Mouse (Mus musculus): ENCODE results near the gene Tcf25. TPM values are rescaled to one million over a fixed set of nuclear protein-coding genes. Genes with fewer than 3 reads are reported as not detected.
"Not testable (repeated sequence)": the region's sequence is repeated elsewhere in the genome, so short reads cannot be mapped to it uniquely, and the experiment has no call there.

Gene Tcf25
- polyA plus RNA-seq, 1 experiment from 2014 or later = 181 TPM

GRCm38 (mm10) chr8:123410788-123411187 is 37.2 kb downstream of the Tcf25 start:
- H3K9me3 ChIP-seq (replicated peaks; ENCODE audit: control insufficient read depth, low read length) = no peaks in the 10 kb centered on the region
- no peaks in the 10 kb centered on the region for H3K27me3 ChIP-seq (replicated peaks; ENCODE audit: control insufficient read depth, insufficient read depth, low read length)
- peak overlapping the region; percentile 97 for H3K27ac ChIP-seq (ENCODE audit: low read depth, low read length)
- DNase-seq (ENCODE audit: low spot score) (no peak), ATAC-seq (no peak; the same call in 1 of the 2 replicates)
- no peaks in the 10 kb centered on the region for H3K36me3 ChIP-seq (ENCODE audit: control insufficient read depth, insufficient read depth, low read length)
- WGBS = 2% methylated on average over 11 of the region's 11 CpGs
- H3K4me2 ChIP-seq (ENCODE audit: low read length) = peak overlapping the region; percentile 97
- H3K9ac ChIP-seq (ENCODE audit: low read length) = peak overlapping the region; percentile 99
- peak overlapping the region; percentile 87 for H3K4me3 ChIP-seq (ENCODE audit: low read depth, low read length)
- H3K4me1 ChIP-seq (ENCODE audit: control insufficient read depth, insufficient read depth, low read length) = peaks cover 15% of the 10 kb centered on the region

DNA sequence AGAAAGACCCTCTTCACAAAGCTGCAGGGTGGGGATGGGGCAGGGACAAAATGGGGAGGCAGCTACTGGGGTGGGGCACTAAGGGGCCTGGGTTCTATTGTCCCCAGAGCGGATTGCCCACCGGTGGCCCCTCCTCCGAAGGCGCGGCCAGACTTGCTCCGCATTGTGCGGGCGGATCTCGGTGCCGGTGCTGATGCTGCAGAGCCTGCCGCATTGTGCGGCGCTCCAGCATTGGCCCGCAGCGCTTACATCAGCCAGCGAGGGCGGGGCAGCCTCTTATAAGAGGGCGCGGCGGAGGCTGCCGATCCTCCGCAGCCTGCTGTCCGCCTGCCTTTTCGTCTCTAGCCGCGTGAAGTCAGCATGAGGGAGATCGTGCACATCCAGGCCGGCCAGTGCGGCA is 37.7 kb downstream of the Tcf25 start, which contains the start of gene Tubb3:
Gene Tubb3 (plus strand): TSS at position 179 of the 400 bp plus-strand sequence.
- no peaks in the 10 kb centered on the region for H3K27me3 ChIP-seq (replicated peaks; ENCODE audit: control insufficient read depth, insufficient read depth, low read length)
- peak within 1 kb of the TSS; percentile 97 for H3K27ac ChIP-seq (ENCODE audit: low read depth, low read length)
- H3K4me1 ChIP-seq (ENCODE audit: control insufficient read depth, insufficient read depth, low read length) = peaks cover 15% of the 10 kb centered on the region
- H3K9ac ChIP-seq (ENCODE audit: low read length) = peak within 1 kb of the TSS; percentile 99
- H3K4me3 ChIP-seq (ENCODE audit: low read depth, low read length) = peak within 1 kb of the TSS; percentile 87
- WGBS = under 1% methylated on average over 29 of the region's 29 CpGs
- H3K4me2 ChIP-seq (ENCODE audit: low read length) = peak within 1 kb of the TSS; percentile 97
- no peaks in the 10 kb centered on the region for H3K9me3 ChIP-seq (replicated peaks; ENCODE audit: control insufficient read depth, low read length)
- DNase-seq (ENCODE audit: low spot score) (peak; percentile 98), ATAC-seq (peak; percentile 92)
- H3K36me3 ChIP-seq (ENCODE audit: control insufficient read depth, insufficient read depth, low read length) = no peaks in the 10 kb centered on the region

DNA sequence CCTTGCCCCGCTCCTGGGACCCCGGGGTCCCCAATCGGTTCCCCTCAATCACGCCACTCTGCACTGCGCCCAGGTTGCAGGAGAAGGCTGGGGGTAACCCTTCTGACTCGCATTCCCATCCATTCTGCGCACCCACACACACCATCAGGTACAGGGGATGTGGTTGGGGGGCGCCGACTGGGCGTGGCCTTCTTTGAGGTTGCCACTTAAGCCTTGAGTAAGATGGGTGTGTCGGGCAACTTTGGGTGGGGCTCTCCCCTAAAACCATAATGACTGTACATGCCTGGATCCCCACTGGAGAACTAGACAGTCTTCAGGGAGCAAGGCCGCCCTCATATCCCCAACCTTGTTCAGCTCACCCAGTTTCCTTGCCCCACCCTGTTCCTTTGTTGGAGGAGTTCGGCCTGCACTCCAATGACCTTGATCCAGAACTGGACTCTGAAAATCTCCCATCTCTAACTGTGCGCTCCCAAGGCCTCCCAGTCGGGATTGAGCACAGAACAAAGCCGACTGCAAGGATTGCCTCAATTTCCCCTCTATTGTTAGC is 38.3 kb downstream of the Tcf25 start:
- Histone ChIP-seq H3K4me1 (ENCODE audit: control insufficient read depth, insufficient read depth, low read length) (peaks cover 18% of the 10 kb centered on the region), H3K4me2 (ENCODE audit: low read length) (peak overlapping the region; percentile 97), H3K4me3 (ENCODE audit: low read depth, low read length) (peak overlapping the region; percentile 87), H3K27ac (ENCODE audit: low read depth, low read length) (peak overlapping the region; percentile 97), H3K27me3 (replicated peaks; ENCODE audit: control insufficient read depth, insufficient read depth, low read length) (no peaks in the 10 kb centered on the region), H3K9me3 (replicated peaks; ENCODE audit: control insufficient read depth, low read length) (no peaks in the 10 kb centered on the region), H3K36me3 (ENCODE audit: control insufficient read depth, insufficient read depth, low read length) (peaks cover 5% of the 10 kb centered on the region; the same call in 1 of the 2 replicates), H3K9ac (ENCODE audit: low read length) (peak overlapping the region; percentile 99)
- DNase-seq (ENCODE audit: low spot score) = peak; percentile 66
- ATAC-seq = peak; percentile 35
- 1% methylated on average over 16 of the region's 16 CpGs for WGBS

DNA sequence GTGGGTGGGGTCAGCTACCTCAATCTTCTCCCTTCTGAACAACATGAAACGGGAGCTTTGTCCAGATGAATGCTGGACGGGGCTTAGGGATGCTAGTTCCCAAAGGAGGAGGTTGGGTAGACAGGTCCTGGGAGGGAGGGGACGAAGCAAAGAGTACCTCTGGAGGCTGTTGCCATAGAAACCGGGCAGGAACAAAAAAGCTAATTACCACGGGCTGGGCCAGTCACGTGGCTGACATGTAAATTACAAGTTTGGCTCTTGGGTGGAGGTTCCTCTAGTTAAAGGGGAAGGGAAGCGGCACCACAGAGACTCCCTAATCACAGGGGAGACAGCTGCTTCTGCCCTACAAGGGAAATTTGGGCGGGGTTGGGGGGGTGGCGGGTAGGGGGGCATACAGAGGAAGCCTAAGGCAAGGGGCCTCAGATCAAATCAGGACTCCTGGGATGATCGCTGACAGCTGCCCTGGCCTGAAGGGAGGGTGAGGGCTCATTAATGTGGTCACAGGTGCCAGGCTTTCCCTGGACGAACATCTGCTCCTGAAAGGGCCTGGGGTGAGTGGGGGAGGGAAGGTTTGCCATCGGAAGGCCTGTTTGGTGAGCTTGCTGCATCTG is 39.1 kb downstream of the Tcf25 start:
- WGBS = under 1% methylated on average over 12 of the region's 12 CpGs
- H3K9me3 ChIP-seq (replicated peaks; ENCODE audit: control insufficient read depth, low read length) = no peaks in the 10 kb centered on the region
- peak overlapping the region; percentile 87 for H3K4me3 ChIP-seq (ENCODE audit: low read depth, low read length)
- no peaks in the 10 kb centered on the region for H3K27me3 ChIP-seq (replicated peaks; ENCODE audit: control insufficient read depth, insufficient read depth, low read length)
- H3K9ac ChIP-seq (ENCODE audit: low read length) = peak overlapping the region; percentile 99
- peak overlapping the region; percentile 97 for H3K27ac ChIP-seq (ENCODE audit: low read depth, low read length)
- peak; percentile 40 for ATAC-seq
- peak overlapping the region; percentile 97 for H3K4me2 ChIP-seq (ENCODE audit: low read length)
- peaks cover 13% of the 10 kb centered on the region for H3K36me3 ChIP-seq (ENCODE audit: control insufficient read depth, insufficient read depth, low read length)
- peak; percentile 97 for DNase-seq (ENCODE audit: low spot score)
- H3K4me1 ChIP-seq (ENCODE audit: control insufficient read depth, insufficient read depth, low read length) = peaks cover 19% of the 10 kb centered on the region

GRCm38 (mm10) chr8:123414255-123414654 is 40.7 kb downstream of the Tcf25 start:
- Histone ChIP-seq H3K4me1 (ENCODE audit: control insufficient read depth, insufficient read depth, low read length) (peaks cover 19% of the 10 kb centered on the region), H3K36me3 (ENCODE audit: control insufficient read depth, insufficient read depth, low read length) (peaks cover 29% of the 10 kb centered on the region), H3K27me3 (replicated peaks; ENCODE audit: control insufficient read depth, insufficient read depth, low read length) (no peaks in the 10 kb centered on the region), H3K9ac (ENCODE audit: low read length) (peak overlapping the region; percentile 99), H3K4me3 (ENCODE audit: low read depth, low read length) (peak overlapping the region; percentile 87), H3K4me2 (ENCODE audit: low read length) (peak overlapping the region; percentile 97), H3K9me3 (replicated peaks; ENCODE audit: control insufficient read depth, low read length) (no peaks in the 10 kb centered on the region), H3K27ac (ENCODE audit: low read depth, low read length) (peak overlapping the region; percentile 73; the same call in 1 of the 2 replicates)
- WGBS = 17% methylated on average over 9 of the region's 9 CpGs
- DNase-seq (ENCODE audit: low spot score) (no peak), ATAC-seq (no peak)

DNA sequence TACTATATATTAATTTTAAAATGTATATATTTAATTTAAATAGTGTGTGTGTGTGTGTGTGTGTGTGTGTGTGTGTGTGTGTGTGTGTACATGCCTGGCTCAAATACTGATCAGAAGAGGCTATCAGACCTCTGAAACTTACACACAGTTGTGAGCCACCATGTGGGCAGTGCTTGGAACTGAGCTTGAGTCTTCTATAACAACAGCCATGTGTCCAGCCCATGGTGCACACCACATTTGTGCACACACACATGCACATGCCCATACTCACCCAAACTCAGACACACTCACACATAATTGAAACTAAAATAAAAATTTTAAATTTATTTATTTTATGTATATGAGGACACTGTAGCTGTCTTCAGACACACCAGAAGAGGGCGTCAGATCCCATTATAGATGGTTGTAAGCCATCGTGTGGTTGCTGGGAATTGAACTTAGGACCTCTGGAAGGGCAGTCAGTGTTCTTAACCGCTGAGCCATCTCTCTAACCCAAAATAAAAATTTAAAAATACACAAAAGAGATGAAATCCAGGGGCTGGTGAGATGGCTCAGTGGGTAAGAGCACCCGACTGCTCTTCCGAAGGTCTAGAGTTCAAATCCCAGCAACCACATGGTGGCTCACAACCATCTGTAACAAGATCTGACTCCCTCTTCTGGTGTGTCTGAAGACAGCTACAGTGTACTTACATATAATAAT is 41.6 kb downstream of the Tcf25 start:
- H3K27me3 ChIP-seq (replicated peaks; ENCODE audit: control insufficient read depth, insufficient read depth, low read length); DNase-seq (ENCODE audit: low spot score): not testable (repeated sequence)
- H3K4me1 ChIP-seq (ENCODE audit: control insufficient read depth, insufficient read depth, low read length) = peaks cover 10% of the 10 kb centered on the region

DNA sequence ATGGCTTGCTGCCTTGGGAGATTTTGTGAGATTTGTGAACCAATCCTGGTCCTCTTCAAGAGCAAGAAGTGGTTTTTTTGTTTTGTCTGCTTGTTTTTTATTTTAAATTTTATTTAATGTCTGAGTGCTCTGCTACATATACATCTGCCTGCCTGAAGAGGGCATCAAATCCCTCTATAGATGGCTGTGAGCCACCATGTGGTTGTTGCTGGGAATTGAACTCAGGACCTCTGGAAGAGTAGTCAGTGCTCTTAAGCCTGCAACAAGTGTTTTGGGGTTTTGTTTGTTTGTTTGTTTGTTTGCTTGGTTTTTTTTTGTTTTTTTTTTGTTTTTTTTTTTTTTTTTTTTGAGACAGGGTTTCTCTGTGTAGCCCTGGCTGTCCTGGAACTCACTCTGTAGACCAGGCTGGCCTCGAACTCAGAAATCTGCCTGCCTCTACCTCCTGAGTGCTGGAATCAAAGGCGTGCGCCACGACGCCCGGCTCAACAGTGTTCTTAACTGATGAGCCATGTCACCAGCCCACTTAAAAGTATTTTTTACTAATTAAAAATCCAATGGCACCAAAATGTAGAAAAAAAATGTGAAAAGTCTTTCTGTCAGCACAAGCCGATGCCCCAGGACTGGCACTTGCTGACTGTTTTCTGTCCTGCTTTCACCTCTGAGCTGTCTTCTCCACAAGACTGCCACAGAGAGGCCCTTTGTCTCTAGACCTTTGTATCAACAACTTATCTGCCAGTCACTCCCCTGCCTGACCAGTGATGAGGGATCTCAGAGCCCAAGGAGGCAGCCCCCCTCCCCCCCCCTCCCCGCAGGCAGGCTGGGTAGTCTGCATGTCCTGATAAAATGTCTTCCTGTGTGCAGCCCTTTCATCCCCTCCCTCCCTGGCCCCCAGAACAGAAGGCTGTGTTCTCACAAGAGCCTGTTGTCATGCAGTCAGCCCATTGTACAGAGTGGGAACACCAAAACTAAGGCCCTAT is 42.7 kb downstream of the Tcf25 start:
- H3K9ac ChIP-seq (ENCODE audit: low read length) = no peak overlapping the region; the same call in 1 of the 2 replicates
- DNase-seq (ENCODE audit: low spot score) = peak; percentile 57
- H3K36me3 ChIP-seq (ENCODE audit: control insufficient read depth, insufficient read depth, low read length) = peaks cover 49% of the 10 kb centered on the region
- H3K4me3 ChIP-seq (ENCODE audit: low read depth, low read length) = peak overlapping the region; percentile 13; the same call in 1 of the 2 replicates
- H3K4me1 ChIP-seq (ENCODE audit: control insufficient read depth, insufficient read depth, low read length) = peaks cover 9% of the 10 kb centered on the region
- WGBS = 84% methylated on average over 8 of the region's 8 CpGs
- no peaks in the 10 kb centered on the region for H3K9me3 ChIP-seq (replicated peaks; ENCODE audit: control insufficient read depth, low read length)
- peak overlapping the region; percentile 97 for H3K4me2 ChIP-seq (ENCODE audit: low read length)
- no peaks in the 10 kb centered on the region for H3K27me3 ChIP-seq (replicated peaks; ENCODE audit: control insufficient read depth, insufficient read depth, low read length)
- no peak overlapping the region for H3K27ac ChIP-seq (ENCODE audit: low read depth, low read length)
- ATAC-seq = no peak

More for the DNA sequence above, 41.6 kb downstream of the Tcf25 start:
- H3K9ac ChIP-seq (ENCODE audit: low read length); H3K27ac ChIP-seq (ENCODE audit: low read depth, low read length); H3K9me3 ChIP-seq (replicated peaks; ENCODE audit: control insufficient read depth, low read length); ATAC-seq: not testable (repeated sequence)
- H3K4me2 ChIP-seq (ENCODE audit: low read length) = peak overlapping the region; percentile 97
- WGBS = 85% methylated on average over 5 of the region's 5 CpGs
- H3K4me3 ChIP-seq (ENCODE audit: low read depth, low read length) = peak overlapping the region; percentile 87
- H3K36me3 ChIP-seq (ENCODE audit: control insufficient read depth, insufficient read depth, low read length) = peaks cover 37% of the 10 kb centered on the region

GRCm38 (mm10) chr8:123416944-123417555 is 43.5 kb downstream of the Tcf25 start:
- Histone ChIP-seq H3K27ac (ENCODE audit: low read depth, low read length) (no peak overlapping the region), H3K4me2 (ENCODE audit: low read length) (peak overlapping the region; percentile 32; the same call in 1 of the 2 replicates), H3K36me3 (ENCODE audit: control insufficient read depth, insufficient read depth, low read length) (peaks cover 55% of the 10 kb centered on the region), H3K9ac (ENCODE audit: low read length) (no peak overlapping the region), H3K4me1 (ENCODE audit: control insufficient read depth, insufficient read depth, low read length) (peaks cover 9% of the 10 kb centered on the region), H3K9me3 (replicated peaks; ENCODE audit: control insufficient read depth, low read length) (no peaks in the 10 kb centered on the region), H3K27me3 (replicated peaks; ENCODE audit: control insufficient read depth, insufficient read depth, low read length) (no peaks in the 10 kb centered on the region), H3K4me3 (ENCODE audit: low read depth, low read length) (no peak overlapping the region)
- 84% methylated on average over 8 of the region's 8 CpGs for WGBS
- no peak for DNase-seq (ENCODE audit: low spot score)
- ATAC-seq = no peak
